Mouse (Mus musculus) large intestine, adult 2 months (tissue): Measurements from ENCODE around the gene Zfhx3. TPM values are rescaled to one million over a fixed set of nuclear protein-coding genes. Genes with fewer than 3 reads are reported as not detected.

Experiments
- DNase-seq: peaks from one replicate; pipeline ENCODE4 v3.0.0-alpha.2; 2012; ENCODE audit warnings: low read depth, low spot score
- WGBS: fragments of 180-500 bp; shearing (Covaris S2); methylation state at CpG from one replicate; pipeline ENCODE4 v1.1.7; 2018; 5-methylcytosine and 5-hydroxymethylcytosine counted together
- polyA plus RNA-seq: library from polyadenylated mRNA; depleted of rRNA; stranded (reverse); fragments of >200 nt; gene quantifications from 2 replicates; pipeline ENCODE4 v1.2.3, GENCODE M21; 2012

Zfhx3 gene
- polyA plus RNA-seq, 1 experiment: 0.95 TPM

- 71% methylated on average over 13 of the region's 13 CpGs for WGBS
- DNase-seq: no peak
Measured at GRCm38 (mm10) chr8:108218171-108218840, 275.9 kb downstream of the Zfhx3 start.

- WGBS: 77% methylated on average over 3 of the region's 3 CpGs
- no peak for DNase-seq
Measured at GRCm38 (mm10) chr8:108220511-108220910, 278.1 kb downstream of the Zfhx3 start.

- DNase-seq: no peak
- WGBS: 62% methylated on average over 2 of the region's 2 CpGs
Measured at GRCm38 (mm10) chr8:108222091-108222490, 279.6 kb downstream of the Zfhx3 start.

- 86% methylated on average over 7 of the region's 7 CpGs for WGBS
Measured at GRCm38 (mm10) chr8:108232326-108232725, 289.9 kb downstream of the Zfhx3 start.

GRCm38 (mm10) chr8:108234481-108234880, 292.0 kb downstream of the Zfhx3 start:
- no peak for DNase-seq

More at GRCm38 (mm10) chr8:108232326-108232725, 289.9 kb downstream of the Zfhx3 start:
- no peak for DNase-seq

GRCm38 (mm10) chr8:108236715-108237114, 294.3 kb downstream of the Zfhx3 start:
- WGBS: 56% methylated on average over 8 of the region's 8 CpGs
- no peak for DNase-seq

More at GRCm38 (mm10) chr8:108234481-108234880, 292.0 kb downstream of the Zfhx3 start:
- WGBS: 71% methylated on average over 4 of the region's 4 CpGs

GRCm38 (mm10) chr8:108239531-108239930, 297.1 kb downstream of the Zfhx3 start:
- DNase-seq: no peak
- 84% methylated on average over 5 of the region's 5 CpGs for WGBS

GRCm38 (mm10) chr8:108241041-108241690, 298.7 kb downstream of the Zfhx3 start:
- DNase-seq: no peak
- WGBS: 37% methylated on average over 19 of the region's 19 CpGs

- DNase-seq: no peak
- 45% methylated on average over 9 of the region's 9 CpGs for WGBS
Measured at GRCm38 (mm10) chr8:108243270-108243669, 300.8 kb downstream of the Zfhx3 start.

GRCm38 (mm10) chr8:108244636-108245494, 302.4 kb downstream of the Zfhx3 start:
- no peak for DNase-seq
- 68% methylated on average over 17 of the region's 17 CpGs for WGBS

- no peak for DNase-seq
- 74% methylated on average over 8 of the region's 8 CpGs for WGBS
Measured at GRCm38 (mm10) chr8:108245575-108245974, 303.1 kb downstream of the Zfhx3 start.

GRCm38 (mm10) chr8:108246035-108246933, 303.8 kb downstream of the Zfhx3 start:
- DNase-seq: no peak
- 56% methylated on average over 22 of the region's 22 CpGs for WGBS

- 61% methylated on average over 7 of the region's 7 CpGs for whole genome bisulfite sequencing
- no peak for DNase-seq
Measured at GRCm38 (mm10) chr8:108246934-108247417, 304.5 kb downstream of the Zfhx3 start.

GRCm38 (mm10) chr8:108264593-108265160, 322.2 kb downstream of the Zfhx3 start:
- 54% methylated on average over 11 of the region's 11 CpGs for WGBS
- no peak for DNase-seq

GRCm38 (mm10) chr8:108277960-108278359, 335.5 kb downstream of the Zfhx3 start:
- 86% methylated on average over 2 of the region's 2 CpGs for WGBS
- no peak for DNase-seq

- 57% methylated on average over 12 of the region's 12 CpGs for WGBS
- no peak for DNase-seq
Measured at GRCm38 (mm10) chr8:108281981-108282380, 339.5 kb downstream of the Zfhx3 start.

- DNase-seq: no peak
- 77% methylated on average over 5 of the region's 5 CpGs for WGBS
Measured at GRCm38 (mm10) chr8:108286117-108286516, 343.7 kb downstream of the Zfhx3 start.

GRCm38 (mm10) chr8:108300964-108301615, 358.6 kb downstream of the Zfhx3 start:
- DNase-seq: no peak
- WGBS: 76% methylated on average over 9 of the region's 9 CpGs
